Mouse (Mus musculus) stomach, embryonic 15.5 days (tissue): ENCODE measurements around the gene 2200002D01Rik. TPM values are rescaled to one million over a fixed set of nuclear protein-coding genes. Genes with fewer than 3 reads are reported as not detected.
A peak's percentile ranks its signal among the peaks of the same experiment; 100 is the strongest.

ENCODE experiments used
- ATAC-seq: fragments of 200-750 bp; cut with Nextera tagmentation; 2 replicates; pipeline ENCODE4 v1.8.0; 2017; ENCODE audit warnings: low read depth, moderate number of reproducible peaks, moderate TSS enrichment; ENCODE audit not compliant: insufficient read depth, low FRiP score
- H3K27ac ChIP-seq: fragments of 300-500 bp; sonication (generic); 2 replicates; pipeline ENCODE4 v1.5.1; 2015; ENCODE audit warnings: mild to moderate bottlenecking, inconsistent platforms
- H3K27me3 ChIP-seq: fragments of 300-500 bp; sonication (generic); replicated peaks from 2 replicates; pipeline ENCODE4 v1.6.1; 2015; ENCODE audit warnings: inconsistent platforms
- H3K36me3 ChIP-seq: fragments of 300-500 bp; sonication (generic); 2 replicates; pipeline ENCODE4 v1.6.1; 2015; ENCODE audit warnings: inconsistent platforms
- H3K4me1 ChIP-seq: fragments of 300-500 bp; sonication (generic); 2 replicates; pipeline ENCODE4 v1.6.1; 2015; ENCODE audit warnings: inconsistent platforms
- H3K4me2 ChIP-seq: fragments of 300-500 bp; sonication (generic); 2 replicates; pipeline ENCODE4 v1.6.1; 2015; ENCODE audit warnings: mild to moderate bottlenecking, inconsistent platforms
- H3K4me3 ChIP-seq: fragments of 300-500 bp; sonication (generic); replicated peaks from 2 replicates; pipeline ENCODE4 v1.5.1; 2015; ENCODE audit warnings: inconsistent platforms
- H3K9ac ChIP-seq: fragments of 300-500 bp; sonication (generic); 2 replicates; pipeline ENCODE4 v1.6.1; 2015; ENCODE audit warnings: inconsistent platforms
- H3K9me3 ChIP-seq: fragments of 300-500 bp; sonication (generic); 2 replicates; pipeline ENCODE4 v1.6.1; 2016; ENCODE audit warnings: inconsistent platforms
- WGBS: fragments of 180-500 bp; shearing (Covaris S2); methylation state at CpG from one replicate; pipeline ENCODE4 v1.1.7; 2015; 5-methylcytosine and 5-hydroxymethylcytosine counted together
- polyA plus RNA-seq: library from polyadenylated mRNA; unstranded; fragments of >200 nt; fragmentation: Nextera tagmentation; extraction: Ambion mirVana; gene quantifications from 2 replicates; pipeline ENCODE4 v1.2.1, GENCODE M21; 2015

2200002D01Rik gene
- polyA plus RNA-seq, 1 experiment from 2014 or later = 70.6 TPM

DNA sequence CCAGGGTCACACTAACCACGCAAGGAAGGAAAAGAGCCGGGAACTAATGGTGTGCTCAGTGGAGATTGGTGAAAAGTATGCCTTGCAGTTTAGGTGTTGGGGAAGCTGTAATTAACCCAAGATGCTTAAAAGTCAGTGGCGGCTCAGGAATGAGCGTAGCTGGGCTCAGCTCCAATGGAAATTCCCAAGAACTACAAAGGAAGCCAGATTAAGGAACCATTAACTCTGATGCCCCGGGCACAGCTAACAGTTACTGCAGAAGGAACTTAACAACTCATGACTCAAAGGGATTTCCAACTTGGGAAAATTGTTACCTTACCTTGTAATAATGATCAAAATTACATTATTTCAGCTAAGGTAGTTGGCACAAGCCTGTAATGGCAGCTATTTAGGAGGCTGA, 28.4 kb upstream of the 2200002D01Rik start:
- Histone ChIP-seq H3K27ac (no peak overlapping the region), H3K4me2 (no peak overlapping the region), H3K4me3 (no peak overlapping the region), H3K27me3 (0 out of 2 replicates have a peak, but pooled peaks cover 6% of the 10 kb centered on the region), H3K9me3 (no peaks in the 10 kb centered on the region), H3K36me3 (no peaks in the 10 kb centered on the region), H3K9ac (no peak overlapping the region), H3K4me1 (peaks cover 15% of the 10 kb centered on the region)
- WGBS = 69% methylated on average over 5 of the region's 5 CpGs
- ATAC-seq = no peak

- ATAC-seq = no peak
Observed at GRCm38 (mm10) chr7:29271687-29272465, 23.6 kb upstream of the 2200002D01Rik start.

GRCm38 (mm10) chr7:29270445-29270844, 22.2 kb upstream of the 2200002D01Rik start:
- WGBS = 76% methylated on average over 4 of the region's 4 CpGs
- peaks cover 26% of the 10 kb centered on the region for H3K4me1 ChIP-seq
- no peak overlapping the region for H3K4me2 ChIP-seq
- peak overlapping the region; percentile 49; the same call in 1 of the 2 replicates for H3K27ac ChIP-seq
- H3K4me3 ChIP-seq = no peak overlapping the region
- H3K27me3 ChIP-seq = no peaks in the 10 kb centered on the region
- no peak overlapping the region for H3K9ac ChIP-seq
- no peak for ATAC-seq
- no peaks in the 10 kb centered on the region for H3K9me3 ChIP-seq
- no peaks in the 10 kb centered on the region for H3K36me3 ChIP-seq

More at GRCm38 (mm10) chr7:29271687-29272465, 23.6 kb upstream of the 2200002D01Rik start:
- H3K27me3 ChIP-seq = no peaks in the 10 kb centered on the region
- H3K4me1 ChIP-seq = peaks cover 20% of the 10 kb centered on the region
- H3K4me3 ChIP-seq = no peak overlapping the region
- H3K4me2 ChIP-seq = no peak overlapping the region
- no peak overlapping the region for H3K9ac ChIP-seq
- 48% methylated on average over 8 of the region's 8 CpGs for WGBS
- H3K27ac ChIP-seq = 0 out of 2 replicates have a peak overlapping the region, but pooled peaks have one; percentile 49
- no peaks in the 10 kb centered on the region for H3K9me3 ChIP-seq
- no peaks in the 10 kb centered on the region for H3K36me3 ChIP-seq

GRCm38 (mm10) chr7:29266931-29267330, 18.7 kb upstream of the 2200002D01Rik start:
- Histone ChIP-seq H3K9me3 (no peaks in the 10 kb centered on the region), H3K27me3 (no peaks in the 10 kb centered on the region), H3K4me3 (no peak overlapping the region), H3K9ac (no peak overlapping the region), H3K36me3 (no peaks in the 10 kb centered on the region), H3K27ac (no peak overlapping the region), H3K4me1 (peaks cover 27% of the 10 kb centered on the region), H3K4me2 (no peak overlapping the region)
- WGBS = 56% methylated on average over 4 of the region's 4 CpGs
- ATAC-seq = no peak

DNA sequence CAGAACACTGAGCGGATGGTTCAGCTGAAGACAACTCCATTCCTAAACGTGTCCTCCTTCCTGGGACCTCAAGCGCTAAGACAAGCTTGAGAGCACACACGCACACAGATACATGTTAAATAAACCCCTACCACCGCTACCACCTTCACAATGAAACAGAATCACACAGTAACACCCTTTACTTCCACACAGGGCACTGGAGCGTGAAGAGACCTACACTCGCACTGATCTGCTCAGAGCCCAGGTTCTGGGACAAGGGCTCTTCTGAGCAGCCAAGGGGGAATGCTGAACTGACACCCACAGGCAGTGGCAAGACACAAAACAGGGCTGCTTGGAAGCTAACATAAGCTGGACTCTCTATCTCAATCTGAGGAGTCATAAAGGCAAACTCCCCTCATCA, 17.4 kb upstream of the 2200002D01Rik start:
- no peak overlapping the region for H3K4me2 ChIP-seq

GRCm38 (mm10) chr7:29263831-29264230, 15.6 kb upstream of the 2200002D01Rik start:
- no peak overlapping the region for H3K4me2 ChIP-seq
- no peak overlapping the region for H3K27ac ChIP-seq
- no peak overlapping the region for H3K4me3 ChIP-seq
- H3K4me1 ChIP-seq = peaks cover 23% of the 10 kb centered on the region; the same call in 1 of the 2 replicates
- H3K36me3 ChIP-seq = 0 out of 2 replicates have a peak, but pooled peaks cover 4% of the 10 kb centered on the region
- H3K9ac ChIP-seq = no peak overlapping the region
- no peaks in the 10 kb centered on the region for H3K27me3 ChIP-seq
- 84% methylated on average over 3 of the region's 3 CpGs for WGBS
- H3K9me3 ChIP-seq = no peaks in the 10 kb centered on the region
- no peak for ATAC-seq

More for the DNA sequence above, 17.4 kb upstream of the 2200002D01Rik start:
- ATAC-seq = no peak
- Histone ChIP-seq H3K36me3 (no peaks in the 10 kb centered on the region), H3K27me3 (no peaks in the 10 kb centered on the region), H3K9me3 (no peaks in the 10 kb centered on the region), H3K4me1 (peaks cover 21% of the 10 kb centered on the region; the same call in 1 of the 2 replicates), H3K9ac (no peak overlapping the region), H3K4me3 (no peak overlapping the region), H3K27ac (no peak overlapping the region)
- 79% methylated on average over 7 of the region's 7 CpGs for WGBS

- no peak overlapping the region for H3K4me2 ChIP-seq
- H3K27ac ChIP-seq = no peak overlapping the region
- peaks cover 23% of the 10 kb centered on the region; the same call in 1 of the 2 replicates for H3K4me1 ChIP-seq
- WGBS = 78% methylated on average over 6 of the region's 6 CpGs
- no peaks in the 10 kb centered on the region for H3K27me3 ChIP-seq
- 0 out of 2 replicates have a peak, but pooled peaks cover 4% of the 10 kb centered on the region for H3K36me3 ChIP-seq
- no peaks in the 10 kb centered on the region for H3K9me3 ChIP-seq
- no peak for ATAC-seq
- no peak overlapping the region for H3K4me3 ChIP-seq
- no peak overlapping the region for H3K9ac ChIP-seq
Observed at GRCm38 (mm10) chr7:29262151-29262550, 13.9 kb upstream of the 2200002D01Rik start.

DNA sequence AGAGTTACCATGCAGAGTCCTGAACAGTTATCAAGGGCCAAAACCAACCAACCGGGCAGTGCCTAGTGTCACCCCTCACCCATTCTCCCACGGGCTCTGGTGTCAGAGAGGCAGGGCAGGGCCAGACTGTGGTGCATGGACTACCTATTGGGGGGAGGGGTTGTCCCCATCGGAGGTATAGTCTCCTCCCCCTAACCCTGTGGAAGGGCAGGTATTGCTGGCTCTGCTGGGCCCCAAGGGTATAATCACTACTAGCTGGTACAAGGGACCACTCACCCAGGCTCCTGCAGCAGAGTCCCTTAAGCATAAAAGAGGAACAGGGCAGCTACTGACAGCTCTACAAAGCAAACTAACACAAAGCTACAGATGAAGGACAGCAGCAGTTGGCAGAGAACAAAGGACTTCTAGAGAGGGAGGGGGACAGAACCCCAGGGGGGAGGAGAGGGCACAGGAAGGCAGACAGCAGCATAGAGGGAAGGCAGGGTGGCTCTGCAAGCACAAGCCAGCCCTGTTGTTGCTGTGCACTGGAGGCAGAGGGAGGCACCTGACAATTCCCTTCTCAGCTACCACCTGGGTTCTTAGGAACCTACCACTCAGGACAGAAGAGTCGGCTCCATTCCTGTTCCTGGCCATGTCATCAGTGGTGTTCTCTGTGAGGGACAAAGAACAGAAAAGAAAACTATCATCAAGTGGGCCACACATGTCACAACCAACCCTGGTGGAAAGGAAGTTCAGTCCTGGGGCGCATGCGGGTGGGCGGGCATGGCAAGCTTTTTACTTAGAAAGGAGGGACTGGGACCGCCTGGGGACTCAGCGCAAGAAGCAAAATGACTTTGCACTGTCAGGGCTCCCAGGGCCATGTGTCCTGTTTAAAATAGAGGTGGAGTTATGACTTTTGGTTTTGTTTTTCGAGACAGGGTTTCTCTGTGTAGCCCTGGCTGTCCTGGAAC, 11.8 kb upstream of the 2200002D01Rik start:
- ATAC-seq = no peak
- no peak overlapping the region for H3K27ac ChIP-seq
- H3K4me1 ChIP-seq = peaks cover 14% of the 10 kb centered on the region
- WGBS = 82% methylated on average over 10 of the region's 10 CpGs
- H3K4me2 ChIP-seq = no peak overlapping the region
- no peaks in the 10 kb centered on the region for H3K9me3 ChIP-seq
- 0 out of 2 replicates have a peak, but pooled peaks cover 4% of the 10 kb centered on the region for H3K36me3 ChIP-seq
- no peak overlapping the region for H3K9ac ChIP-seq
- no peak overlapping the region for H3K4me3 ChIP-seq
- no peaks in the 10 kb centered on the region; the same call in 1 of the 2 replicates for H3K27me3 ChIP-seq

DNA sequence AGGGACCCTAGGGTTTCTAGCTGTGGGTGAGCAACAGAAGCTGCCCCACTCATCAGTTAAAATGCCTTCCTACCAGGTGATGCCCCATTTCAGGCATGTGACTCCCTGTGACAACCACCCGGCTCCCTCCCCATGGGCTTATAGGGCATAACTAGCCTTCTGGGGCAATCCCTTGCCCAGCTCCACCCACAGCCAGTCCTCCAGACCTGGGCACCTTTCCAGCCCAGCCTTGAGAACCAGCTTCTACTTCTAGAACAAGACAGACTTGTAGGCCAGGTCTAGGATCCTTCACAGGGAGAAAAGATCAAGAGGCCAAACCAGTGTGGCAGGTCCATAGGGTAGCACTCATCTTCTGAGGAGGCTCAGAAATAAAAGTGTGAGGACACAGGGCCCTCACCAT, 9.1 kb upstream of the 2200002D01Rik start:
- Histone ChIP-seq H3K9ac (no peak overlapping the region), H3K36me3 (0 out of 2 replicates have a peak, but pooled peaks cover 4% of the 10 kb centered on the region), H3K4me1 (peaks cover 12% of the 10 kb centered on the region), H3K27ac (no peak overlapping the region), H3K9me3 (no peaks in the 10 kb centered on the region), H3K4me3 (no peak overlapping the region), H3K27me3 (no peaks in the 10 kb centered on the region; the same call in 1 of the 2 replicates), H3K4me2 (no peak overlapping the region)
- WGBS = 81% methylated on average over 1 of the region's 1 CpGs
- ATAC-seq = no peak

DNA sequence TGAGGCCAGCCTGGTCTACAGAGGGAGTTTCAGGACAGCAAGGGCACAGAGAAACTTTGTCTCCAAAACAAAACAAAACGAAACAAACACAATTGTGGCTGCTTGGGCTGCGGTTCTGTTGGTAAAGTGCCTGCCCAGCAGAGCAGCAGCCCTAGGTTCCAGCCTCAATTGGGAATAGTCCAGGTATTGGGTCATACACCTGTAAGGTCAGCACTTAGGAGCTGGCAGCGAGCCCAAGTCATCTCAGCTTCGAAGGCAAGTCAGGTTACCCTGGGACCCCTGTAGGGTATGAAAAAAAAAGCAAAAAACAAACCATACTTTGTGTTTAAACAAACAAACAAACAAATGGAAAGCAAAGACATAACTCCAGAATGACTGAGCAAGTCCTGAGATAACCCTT, 7.6 kb upstream of the 2200002D01Rik start:
- Histone ChIP-seq H3K27me3 (no peaks in the 10 kb centered on the region; the same call in 1 of the 2 replicates), H3K9me3 (no peaks in the 10 kb centered on the region), H3K27ac (no peak overlapping the region), H3K36me3 (0 out of 2 replicates have a peak, but pooled peaks cover 4% of the 10 kb centered on the region), H3K4me1 (peaks cover 7% of the 10 kb centered on the region), H3K4me3 (no peak overlapping the region), H3K4me2 (no peak overlapping the region), H3K9ac (no peak overlapping the region)
- no peak for ATAC-seq
- 82% methylated on average over 4 of the region's 4 CpGs for WGBS

GRCm38 (mm10) chr7:29253842-29254241, 5.6 kb upstream of the 2200002D01Rik start:
- Histone ChIP-seq H3K9me3 (no peaks in the 10 kb centered on the region), H3K27ac (peak overlapping the region; percentile 23; the same call in 1 of the 2 replicates), H3K36me3 (no peaks in the 10 kb centered on the region), H3K27me3 (no peaks in the 10 kb centered on the region; the same call in 1 of the 2 replicates), H3K4me3 (no peak overlapping the region), H3K9ac (no peak overlapping the region), H3K4me1 (peaks cover 3% of the 10 kb centered on the region), H3K4me2 (no peak overlapping the region)
- WGBS = 27% methylated on average over 5 of the region's 5 CpGs
- no peak for ATAC-seq
